Comparison of ENCODE assay signal across 22 mouse cellular contexts in genomic region chr13:4046113-4046512, GRCm38 (mm10).
"Had no signal": no experiment of that assay in that cellular context is flagged by ENCODE, and none has a peak within 500 bp of the region (broad histone marks: within the 10 kb centered on the region; RNA-seq: fewer than 3 reads in every experiment).

No protein-coding gene starts in this region.

- H3K27me3 ChIP-seq: heart, embryonic 13.5 days; heart, embryonic 15.5 days; hindbrain, embryonic 13.5 days; hindbrain, embryonic 15.5 days; limb, embryonic 13.5 days; limb, embryonic 15.5 days; liver, embryonic 12.5 days had no signal

- H3K27ac ChIP-seq: gastrocnemius, adult 2 months; heart, adult 2 months; heart, embryonic 13.5 days; heart, embryonic 15.5 days; hindbrain, embryonic 13.5 days; hindbrain, embryonic 15.5 days; hindbrain, postnatal 0 days; limb, embryonic 13.5 days; limb, embryonic 15.5 days; liver, embryonic 12.5 days; liver, embryonic 14.5 days had no signal

- H3K4me3 ChIP-seq: gastrocnemius, adult 2 months; heart, adult 2 months; heart, embryonic 13.5 days; heart, embryonic 15.5 days; hindbrain, embryonic 13.5 days; hindbrain, embryonic 15.5 days; limb, embryonic 13.5 days; limb, embryonic 15.5 days; liver, embryonic 12.5 days had no signal

- H3K9ac ChIP-seq: heart, embryonic 13.5 days; heart, embryonic 15.5 days; hindbrain, embryonic 13.5 days; hindbrain, embryonic 15.5 days; limb, embryonic 13.5 days; limb, embryonic 15.5 days; liver, embryonic 12.5 days; liver, embryonic 14.5 days had no signal

- H3K4me1 ChIP-seq: heart, embryonic 13.5 days; heart, embryonic 15.5 days; hindbrain, embryonic 13.5 days; hindbrain, embryonic 15.5 days; limb, embryonic 13.5 days; limb, embryonic 15.5 days; liver, embryonic 12.5 days had no signal

- H3K36me3 ChIP-seq: heart, embryonic 13.5 days; heart, embryonic 15.5 days; hindbrain, embryonic 13.5 days; hindbrain, embryonic 15.5 days; limb, embryonic 13.5 days; limb, embryonic 15.5 days; liver, embryonic 12.5 days had no signal

- DNase-seq: gastrocnemius, adult 2 months; gastrocnemius, postnatal 10 days; gastrocnemius, postnatal 36 days; heart, adult 11 months; heart, adult 2 months; heart, postnatal 14 days; heart, postnatal 36 days; kidney, adult 11 months; kidney, postnatal 10 days; kidney, postnatal 36 days; layer of hippocampus, adult 9-11 months; layer of hippocampus, postnatal 36 days; left cerebral cortex, postnatal 4 days had no signal
